Mouse (Mus musculus) midbrain, embryonic 12.5 days (tissue): Measurements from ENCODE around the gene Rftn1. TPM values are rescaled to one million over a fixed set of nuclear protein-coding genes. Genes with fewer than 3 reads are reported as not detected.

Source experiments
- ATAC-seq: fragments of 200-750 bp; cut with Nextera tagmentation; 2 replicates; pipeline ENCODE4 v1.8.0; 2017; ENCODE audit warnings: low read depth, moderate TSS enrichment, moderate library complexity; ENCODE audit not compliant: low FRiP score
- H3K27ac ChIP-seq: fragments of 300-500 bp; sonication (generic); replicated peaks from 2 replicates; pipeline ENCODE4 v1.5.1; 2016; ENCODE audit warnings: mild to moderate bottlenecking
- H3K27me3 ChIP-seq: fragments of 300-500 bp; sonication (generic); 2 replicates; pipeline ENCODE4 v1.6.1; 2016; ENCODE audit warnings: mild to moderate bottlenecking
- H3K36me3 ChIP-seq: fragments of 300-500 bp; sonication (generic); 2 replicates; pipeline ENCODE4 v1.6.1; 2016
- H3K4me1 ChIP-seq: fragments of 300-500 bp; sonication (generic); 2 replicates; pipeline ENCODE4 v1.6.1; 2016
- H3K4me2 ChIP-seq: fragments of 300-500 bp; sonication (generic); replicated peaks from 2 replicates; pipeline ENCODE4 v1.6.1; 2016; ENCODE audit warnings: mild to moderate bottlenecking, moderate library complexity
- H3K4me3 ChIP-seq: fragments of 300-500 bp; sonication (generic); 2 replicates; pipeline ENCODE4 v1.5.1; 2016; ENCODE audit warnings: mild to moderate bottlenecking
- H3K9ac ChIP-seq: fragments of 300-500 bp; sonication (generic); replicated peaks from 2 replicates; pipeline ENCODE4 v1.6.1; 2016; ENCODE audit warnings: mild to moderate bottlenecking, moderate library complexity
- H3K9me3 ChIP-seq: fragments of 300-500 bp; sonication (generic); 2 replicates; pipeline ENCODE4 v1.6.1; 2016; ENCODE audit warnings: mild to moderate bottlenecking
- WGBS: fragments of 180-500 bp; shearing (Covaris S2); methylation state at CpG from one replicate; pipeline ENCODE4 v1.1.7; 2016; 5-methylcytosine and 5-hydroxymethylcytosine counted together
- polyA plus RNA-seq: library from polyadenylated mRNA; unstranded; fragments of >200 nt; fragmentation: Nextera tagmentation; extraction: Ambion mirVana; gene quantifications from 2 replicates; pipeline ENCODE4 v1.2.1, GENCODE M21; 2016

Rftn1 gene
- polyA plus RNA-seq, 1 experiment from 2014 or later: 4.5 TPM

DNA sequence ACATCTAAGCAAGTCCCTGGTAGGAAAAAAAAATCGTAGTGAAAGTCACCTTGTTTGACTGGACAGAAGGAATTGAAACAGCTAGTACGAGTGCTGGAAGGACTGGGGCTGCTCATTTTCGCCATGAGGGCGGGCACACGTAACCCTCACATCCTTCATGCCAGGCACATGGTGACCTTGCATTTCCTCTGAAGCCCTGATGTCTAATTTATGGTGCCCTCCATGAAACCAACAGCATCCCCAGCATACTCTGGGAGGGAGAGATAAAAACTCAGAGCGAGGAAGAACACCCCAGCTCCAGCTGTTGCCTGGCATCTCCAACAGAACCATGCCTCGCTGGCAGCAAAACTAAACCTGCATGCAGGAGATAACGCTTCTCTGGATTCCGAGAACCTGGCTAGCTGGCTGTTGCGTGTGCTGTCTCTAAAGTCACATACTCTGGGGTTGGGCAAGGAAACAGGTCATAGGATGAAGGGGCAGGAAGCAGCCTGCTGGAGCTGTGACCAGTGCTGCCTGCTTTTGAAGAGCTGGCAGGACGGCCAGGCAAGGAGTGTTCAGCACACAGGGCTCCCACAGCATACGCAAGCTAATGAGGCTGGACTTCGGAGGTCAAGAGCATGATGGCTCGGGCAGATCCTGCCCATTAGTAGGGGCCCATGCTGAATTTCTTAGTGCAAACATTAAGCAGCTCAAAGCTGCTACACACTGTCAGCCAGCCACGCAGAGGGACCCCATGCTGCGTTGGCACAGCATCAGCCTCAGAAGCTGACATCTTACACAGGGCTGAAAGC lies 170.1 kb downstream of the Rftn1 start:
- 54% methylated on average over 16 of the region's 16 CpGs for WGBS
- H3K27ac ChIP-seq: peak overlapping the region; percentile 63
- 0 out of 2 replicates have a peak overlapping the region, but pooled peaks have one; percentile 11 for H3K4me2 ChIP-seq
- H3K9me3 ChIP-seq: no peaks in the 10 kb centered on the region
- peak; percentile 71 for ATAC-seq
- no peaks in the 10 kb centered on the region for H3K36me3 ChIP-seq
- H3K4me1 ChIP-seq: peaks cover 43% of the 10 kb centered on the region
- H3K4me3 ChIP-seq: no peak overlapping the region
- peaks cover 11% of the 10 kb centered on the region; the same call in 1 of the 2 replicates for H3K27me3 ChIP-seq
- no peak overlapping the region for H3K9ac ChIP-seq

DNA sequence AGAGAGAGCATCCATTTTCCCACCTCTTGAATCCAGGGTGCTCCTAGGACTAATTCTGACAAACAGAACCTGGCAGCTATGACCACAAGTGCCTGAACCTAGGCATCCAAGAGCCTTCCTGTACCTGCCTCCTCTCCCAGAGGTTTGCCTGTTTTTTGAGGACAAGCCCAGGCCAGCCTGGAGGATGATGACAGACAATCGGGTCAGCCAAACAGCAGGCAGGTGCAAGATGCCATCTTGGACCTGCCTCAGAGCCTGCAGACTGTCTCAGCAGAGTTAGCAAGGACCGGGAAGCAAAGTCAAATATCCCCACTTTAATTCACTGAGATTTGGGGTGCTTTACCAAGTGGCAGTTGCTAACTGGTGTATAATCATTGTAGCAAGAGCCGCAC lies 170.7 kb downstream of the Rftn1 start:
- Histone ChIP-seq H3K27me3 (peaks cover 11% of the 10 kb centered on the region; the same call in 1 of the 2 replicates), H3K27ac (peak overlapping the region; percentile 63), H3K9ac (no peak overlapping the region), H3K36me3 (no peaks in the 10 kb centered on the region), H3K4me3 (no peak overlapping the region), H3K4me1 (peaks cover 43% of the 10 kb centered on the region), H3K9me3 (no peaks in the 10 kb centered on the region), H3K4me2 (no peak overlapping the region)
- WGBS: 86% methylated on average over 3 of the region's 3 CpGs
- no peak for ATAC-seq

DNA sequence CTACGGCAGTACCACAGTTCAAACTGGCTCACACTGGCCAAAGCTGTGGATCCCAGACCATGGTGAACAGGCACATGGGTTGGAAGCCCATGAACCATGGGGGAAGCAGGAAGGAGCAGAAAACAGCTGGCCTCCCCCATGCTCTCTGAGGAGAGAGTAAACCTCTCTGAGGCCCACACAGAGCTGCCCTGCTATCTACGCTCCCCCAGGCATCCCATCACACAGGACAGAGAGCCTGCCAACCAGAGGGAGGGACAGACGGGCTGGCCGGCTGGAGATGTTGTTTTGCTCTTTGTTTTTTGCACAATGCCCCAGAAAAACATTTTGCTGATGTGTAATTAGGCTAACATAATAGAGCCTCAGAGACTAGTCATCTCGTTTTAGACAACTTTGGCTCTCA lies 171.4 kb downstream of the Rftn1 start:
- WGBS: 45% methylated on average over 5 of the region's 5 CpGs
- Histone ChIP-seq H3K27ac (no peak overlapping the region), H3K36me3 (no peaks in the 10 kb centered on the region), H3K4me3 (no peak overlapping the region), H3K9ac (no peak overlapping the region), H3K4me1 (peaks cover 43% of the 10 kb centered on the region), H3K4me2 (no peak overlapping the region), H3K27me3 (peaks cover 19% of the 10 kb centered on the region), H3K9me3 (no peaks in the 10 kb centered on the region)
- ATAC-seq: no peak

GRCm38 (mm10) chr17:50014708-50015107 lies 175.8 kb downstream of the Rftn1 start:
- WGBS: 91% methylated on average over 9 of the region's 9 CpGs
- H3K4me1 ChIP-seq: peaks cover 21% of the 10 kb centered on the region
- H3K27ac ChIP-seq: no peak overlapping the region
- peaks cover 29% of the 10 kb centered on the region for H3K27me3 ChIP-seq
- no peaks in the 10 kb centered on the region for H3K9me3 ChIP-seq
- H3K4me3 ChIP-seq: no peak overlapping the region
- H3K9ac ChIP-seq: no peak overlapping the region
- no peak overlapping the region for H3K4me2 ChIP-seq
- no peaks in the 10 kb centered on the region for H3K36me3 ChIP-seq
- ATAC-seq: no peak

DNA sequence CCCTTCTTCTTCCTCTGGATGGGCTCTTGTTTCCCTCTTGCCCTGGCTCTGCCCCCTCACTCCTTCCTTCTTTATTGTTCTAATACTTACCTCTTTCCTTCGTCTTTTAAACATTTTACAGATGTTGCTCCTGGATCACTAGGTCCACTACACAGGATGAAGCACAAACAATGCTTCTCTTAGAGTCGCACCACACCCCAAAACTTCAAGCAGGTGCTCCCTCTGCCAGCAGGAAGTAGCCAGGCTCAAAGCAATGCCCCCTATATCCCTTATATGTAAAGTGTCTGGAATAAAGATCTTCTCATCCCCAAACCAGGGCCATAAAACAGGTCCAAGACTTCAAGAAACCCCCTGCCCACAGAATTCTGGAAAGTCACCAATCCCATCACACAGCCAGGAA lies 176.6 kb downstream of the Rftn1 start:
- H3K36me3 ChIP-seq: no peaks in the 10 kb centered on the region
- no peak overlapping the region for H3K27ac ChIP-seq
- no peak overlapping the region for H3K4me3 ChIP-seq
- ATAC-seq: no peak
- peaks cover 30% of the 10 kb centered on the region for H3K27me3 ChIP-seq
- 83% methylated on average over 2 of the region's 2 CpGs for WGBS
- H3K4me1 ChIP-seq: peaks cover 13% of the 10 kb centered on the region
- no peak overlapping the region for H3K4me2 ChIP-seq
- H3K9me3 ChIP-seq: no peaks in the 10 kb centered on the region
- no peak overlapping the region for H3K9ac ChIP-seq

DNA sequence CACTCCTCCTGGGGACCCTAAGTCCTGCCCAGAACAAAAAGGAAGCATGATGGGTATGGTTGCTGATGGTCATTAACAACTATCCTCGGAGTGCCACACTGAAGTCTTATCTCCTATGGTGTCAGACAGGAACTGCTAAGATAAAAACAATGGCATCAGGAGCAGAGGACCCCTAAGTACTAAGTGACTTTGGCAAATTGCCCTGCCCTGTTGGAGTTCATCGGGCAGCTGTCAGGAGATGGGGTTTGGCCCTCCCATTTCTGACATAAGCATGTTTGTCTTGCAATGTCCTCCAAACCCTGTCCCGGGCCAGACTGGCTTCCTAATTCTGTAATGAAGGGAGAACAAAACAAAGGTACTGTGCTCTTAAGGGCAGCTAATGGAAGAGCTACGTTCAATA lies 180.4 kb downstream of the Rftn1 start:
- 71% methylated on average over 4 of the region's 4 CpGs for WGBS
- Histone ChIP-seq H3K9me3 (no peaks in the 10 kb centered on the region), H3K36me3 (no peaks in the 10 kb centered on the region), H3K4me2 (no peak overlapping the region), H3K27ac (no peak overlapping the region), H3K4me3 (no peak overlapping the region), H3K9ac (no peak overlapping the region), H3K4me1 (peaks cover 27% of the 10 kb centered on the region), H3K27me3 (peaks cover 35% of the 10 kb centered on the region)
- ATAC-seq: no peak

- peak overlapping the region; percentile 32 for H3K4me2 ChIP-seq
- peaks cover 46% of the 10 kb centered on the region for H3K27me3 ChIP-seq
- H3K4me3 ChIP-seq: no peak overlapping the region
- H3K4me1 ChIP-seq: peaks cover 27% of the 10 kb centered on the region
- H3K27ac ChIP-seq: peak overlapping the region; percentile 88
- H3K9me3 ChIP-seq: no peaks in the 10 kb centered on the region
- 0 out of 2 replicates have a peak overlapping the region, but pooled peaks have one; percentile 1 for H3K9ac ChIP-seq
- peak; percentile 90 for ATAC-seq
- H3K36me3 ChIP-seq: no peaks in the 10 kb centered on the region
- WGBS: 3% methylated on average over 9 of the region's 9 CpGs
These were observed 183.6 kb downstream of the Rftn1 start for GRCm38 (mm10) chr17:50006721-50007351.

GRCm38 (mm10) chr17:50006338-50006720 lies 184.1 kb downstream of the Rftn1 start:
- Histone ChIP-seq H3K4me2 (peak overlapping the region; percentile 32), H3K9me3 (no peaks in the 10 kb centered on the region), H3K4me3 (no peak overlapping the region), H3K27ac (peak overlapping the region; percentile 88), H3K27me3 (peaks cover 46% of the 10 kb centered on the region), H3K9ac (no peak overlapping the region), H3K36me3 (no peaks in the 10 kb centered on the region), H3K4me1 (peaks cover 27% of the 10 kb centered on the region)
- ATAC-seq: peak; percentile 59
- WGBS: 12% methylated on average over 7 of the region's 7 CpGs

DNA sequence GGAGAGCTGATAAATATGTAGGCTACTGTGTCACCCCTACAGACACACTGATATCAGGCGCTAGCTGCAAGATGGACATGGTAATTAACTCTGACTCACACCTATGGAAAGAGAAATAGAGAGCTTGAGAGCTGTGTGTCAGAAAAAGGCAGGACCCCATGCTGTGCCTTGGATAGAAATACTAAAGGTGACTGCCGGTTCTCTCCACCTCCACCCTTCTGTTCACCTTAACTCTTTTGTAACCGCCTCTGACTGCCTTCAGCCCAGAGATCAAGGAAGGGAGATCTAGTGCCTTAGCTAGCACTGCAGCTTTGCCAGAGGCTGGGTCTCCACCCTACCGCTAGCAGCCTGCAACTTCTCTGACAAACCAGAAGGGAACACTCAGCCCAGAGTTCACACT lies 187.3 kb downstream of the Rftn1 start:
- H3K27ac ChIP-seq: no peak overlapping the region
- no peak for ATAC-seq
- peaks cover 33% of the 10 kb centered on the region for H3K27me3 ChIP-seq
- H3K4me1 ChIP-seq: peaks cover 25% of the 10 kb centered on the region
- 77% methylated on average over 4 of the region's 4 CpGs for WGBS
- no peak overlapping the region for H3K4me3 ChIP-seq
- H3K9ac ChIP-seq: no peak overlapping the region
- no peak overlapping the region for H3K4me2 ChIP-seq
- H3K36me3 ChIP-seq: no peaks in the 10 kb centered on the region
- H3K9me3 ChIP-seq: no peaks in the 10 kb centered on the region

- Histone ChIP-seq H3K27ac (no peak overlapping the region), H3K4me3 (no peak overlapping the region), H3K4me1 (peaks cover 17% of the 10 kb centered on the region), H3K9me3 (no peaks in the 10 kb centered on the region), H3K4me2 (no peak overlapping the region), H3K27me3 (peaks cover 31% of the 10 kb centered on the region), H3K9ac (no peak overlapping the region), H3K36me3 (no peaks in the 10 kb centered on the region)
- no peak for ATAC-seq
- 79% methylated on average over 3 of the region's 3 CpGs for WGBS
These were observed 188.3 kb downstream of the Rftn1 start for GRCm38 (mm10) chr17:50002171-50002570.

DNA sequence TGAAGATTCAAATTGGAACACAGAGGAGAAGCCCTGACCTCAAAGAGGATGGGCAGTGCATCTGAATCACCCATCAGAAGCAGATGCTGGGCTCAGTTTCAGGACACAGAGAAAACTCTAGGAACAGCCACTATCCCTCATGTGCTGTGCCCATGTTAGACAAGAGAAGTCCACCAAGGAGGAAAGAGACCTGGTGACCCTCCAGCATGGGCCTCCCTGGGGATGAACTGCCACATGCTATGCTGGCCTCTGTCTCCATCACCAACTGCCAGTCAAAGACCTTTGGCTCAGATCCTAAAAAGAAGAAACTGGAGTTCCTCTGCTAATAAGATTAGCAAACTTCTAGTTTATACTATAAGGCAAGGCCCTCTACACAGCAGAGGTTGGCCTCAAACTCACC lies 188.7 kb downstream of the Rftn1 start:
- Histone ChIP-seq H3K27me3 (peaks cover 31% of the 10 kb centered on the region), H3K4me1 (peaks cover 13% of the 10 kb centered on the region), H3K27ac (no peak overlapping the region), H3K4me3 (no peak overlapping the region), H3K9me3 (no peaks in the 10 kb centered on the region), H3K4me2 (no peak overlapping the region), H3K9ac (no peak overlapping the region), H3K36me3 (no peaks in the 10 kb centered on the region)
- no peak for ATAC-seq

DNA sequence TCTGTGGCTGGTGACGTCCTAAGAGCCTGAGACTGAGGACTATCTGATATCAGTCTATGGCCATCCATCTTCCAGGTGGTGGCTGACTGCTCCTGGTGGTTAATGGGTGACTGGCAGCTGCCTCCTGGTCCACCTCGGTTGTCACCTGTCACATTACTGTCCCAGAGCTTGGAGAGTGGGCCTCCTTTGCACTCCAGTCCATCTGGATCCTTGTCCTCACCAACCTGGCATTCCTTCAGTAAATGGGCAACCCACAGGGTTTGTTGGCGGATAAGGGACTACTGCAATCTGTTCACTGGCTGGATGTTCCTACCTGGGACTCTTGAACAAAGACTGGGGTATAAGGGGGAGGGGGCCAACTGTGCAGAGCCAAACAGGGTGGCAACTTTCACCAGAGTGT lies 189.9 kb downstream of the Rftn1 start:
- H3K4me3 ChIP-seq: no peak overlapping the region
- peaks cover 1% of the 10 kb centered on the region for H3K4me1 ChIP-seq
- no peak overlapping the region for H3K27ac ChIP-seq
- WGBS: 89% methylated on average over 3 of the region's 3 CpGs
- H3K36me3 ChIP-seq: no peaks in the 10 kb centered on the region
- no peaks in the 10 kb centered on the region for H3K9me3 ChIP-seq
- no peak overlapping the region for H3K9ac ChIP-seq
- H3K4me2 ChIP-seq: no peak overlapping the region
- H3K27me3 ChIP-seq: peaks cover 27% of the 10 kb centered on the region
- no peak for ATAC-seq
